Mouse (Mus musculus) liver, postnatal 0 days (tissue): ENCODE results near the gene Zfp207.

Source experiments
- CTCF ChIP-seq: sonication (generic); IDR thresholded peaks from 2 replicates; pipeline ENCODE4 v1.5.1; 2016; ENCODE audit warnings: antibody characterized with exemption, low read depth
- EP300 ChIP-seq: IDR thresholded peaks from 2 replicates; pipeline ENCODE4 v1.6.1; 2016; ENCODE audit warnings: antibody characterized with exemption, low read depth, mild to moderate bottlenecking

DNA sequence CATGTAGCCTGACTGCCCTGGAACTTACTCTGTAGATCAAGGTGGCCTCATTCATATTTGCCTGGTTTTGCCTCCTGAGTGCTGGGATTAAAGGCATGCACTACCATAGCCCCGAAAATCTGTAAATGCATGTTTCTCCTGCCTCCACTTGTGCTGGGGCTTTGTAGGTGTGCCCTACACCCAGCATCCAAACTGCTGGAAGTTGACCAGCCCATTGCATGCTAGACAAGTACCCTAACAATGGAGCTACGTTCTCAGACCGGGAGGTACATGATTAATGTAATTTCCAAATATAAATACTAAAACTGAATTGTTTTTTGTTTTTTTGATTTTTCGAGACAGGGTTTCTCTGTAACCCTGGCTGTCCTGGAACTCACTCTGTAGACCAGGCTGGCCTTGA, 2.0 kb downstream of the Zfp207 start:
- TF ChIP-seq CTCF: no peak
- no peak for TF ChIP-seq EP300
